Mouse (Mus musculus): Measurements from ENCODE around the gene Ephb3. TPM values are rescaled to one million over a fixed set of nuclear protein-coding genes. Genes with fewer than 3 reads are reported as not detected.

Ephb3 gene
- polyA plus RNA-seq, 1 experiment from 2014 or later: 14.0 TPM

GRCm38 (mm10) chr16:21252401-21252955, 47.9 kb downstream of the Ephb3 start:
- H3K9ac ChIP-seq: no peak overlapping the region

GRCm38 (mm10) chr16:21255574-21256304, 51.2 kb downstream of the Ephb3 start:
- Histone ChIP-seq H3K4me1 (no peaks in the 10 kb centered on the region), H3K27ac (no peak overlapping the region), H3K36me3 (replicated peaks) (no peaks in the 10 kb centered on the region), H3K9me3 (no peaks in the 10 kb centered on the region), H3K4me2 (no peak overlapping the region), H3K9ac (no peak overlapping the region), H3K4me3 (no peak overlapping the region), H3K27me3 (replicated peaks) (peaks cover under 1% of the 10 kb centered on the region; the same call in 1 of the 2 replicates)
- 88% methylated on average over 11 of the region's 11 CpGs for WGBS
- no peak for ATAC-seq (replicated peaks)

More at GRCm38 (mm10) chr16:21252401-21252955, 47.9 kb downstream of the Ephb3 start:
- peaks cover 27% of the 10 kb centered on the region for H3K27me3 ChIP-seq (replicated peaks)
- WGBS: 40% methylated on average over 11 of the region's 11 CpGs
- no peak overlapping the region for H3K4me3 ChIP-seq
- H3K27ac ChIP-seq: no peak overlapping the region
- no peak for ATAC-seq (replicated peaks)
- H3K4me2 ChIP-seq: no peak overlapping the region
- peaks cover 12% of the 10 kb centered on the region for H3K4me1 ChIP-seq
- H3K36me3 ChIP-seq (replicated peaks): no peaks in the 10 kb centered on the region
- H3K9me3 ChIP-seq: no peaks in the 10 kb centered on the region

GRCm38 (mm10) chr16:21256514-21257305, 52.2 kb downstream of the Ephb3 start:
- H3K36me3 ChIP-seq (replicated peaks): no peaks in the 10 kb centered on the region
- no peak for ATAC-seq (replicated peaks)
- WGBS: 87% methylated on average over 12 of the region's 12 CpGs
- no peak overlapping the region for H3K4me2 ChIP-seq
- H3K27me3 ChIP-seq (replicated peaks): no peaks in the 10 kb centered on the region
- no peaks in the 10 kb centered on the region for H3K4me1 ChIP-seq
- H3K9ac ChIP-seq: no peak overlapping the region
- no peaks in the 10 kb centered on the region for H3K9me3 ChIP-seq
- no peak overlapping the region for H3K4me3 ChIP-seq
- H3K27ac ChIP-seq: no peak overlapping the region

- Histone ChIP-seq H3K4me3 (no peak overlapping the region), H3K4me1 (no peaks in the 10 kb centered on the region), H3K27ac (no peak overlapping the region), H3K9me3 (no peaks in the 10 kb centered on the region), H3K9ac (no peak overlapping the region), H3K36me3 (replicated peaks) (no peaks in the 10 kb centered on the region), H3K27me3 (replicated peaks) (no peaks in the 10 kb centered on the region), H3K4me2 (no peak overlapping the region)
- WGBS: 88% methylated on average over 7 of the region's 7 CpGs
- ATAC-seq (replicated peaks): no peak
Observed at GRCm38 (mm10) chr16:21265417-21265816, 60.9 kb downstream of the Ephb3 start.

- no peak for ATAC-seq (replicated peaks)
- peaks cover 25% of the 10 kb centered on the region for H3K4me1 ChIP-seq
- no peaks in the 10 kb centered on the region for H3K9me3 ChIP-seq
- no peak overlapping the region for H3K9ac ChIP-seq
- no peaks in the 10 kb centered on the region for H3K36me3 ChIP-seq (replicated peaks)
- no peak overlapping the region for H3K27ac ChIP-seq
- no peak overlapping the region for H3K4me2 ChIP-seq
- 58% methylated on average over 8 of the region's 8 CpGs for WGBS
- no peak overlapping the region for H3K4me3 ChIP-seq
- no peaks in the 10 kb centered on the region for H3K27me3 ChIP-seq (replicated peaks)
Observed at GRCm38 (mm10) chr16:21269775-21270174, 65.2 kb downstream of the Ephb3 start.

- H3K4me2 ChIP-seq: no peak overlapping the region
- H3K9ac ChIP-seq: no peak overlapping the region
- H3K27ac ChIP-seq: no peak overlapping the region
- no peak overlapping the region for H3K4me3 ChIP-seq
- ATAC-seq (replicated peaks): peak; percentile 49
- H3K27me3 ChIP-seq (replicated peaks): no peaks in the 10 kb centered on the region
- H3K4me1 ChIP-seq: peaks cover 25% of the 10 kb centered on the region
- 47% methylated on average over 6 of the region's 6 CpGs for WGBS
- no peaks in the 10 kb centered on the region for H3K36me3 ChIP-seq (replicated peaks)
- H3K9me3 ChIP-seq: no peaks in the 10 kb centered on the region
Observed at GRCm38 (mm10) chr16:21271773-21272247, 67.3 kb downstream of the Ephb3 start.

- no peak overlapping the region for H3K27ac ChIP-seq
- peaks cover 25% of the 10 kb centered on the region for H3K4me1 ChIP-seq
- no peak overlapping the region for H3K9ac ChIP-seq
- no peaks in the 10 kb centered on the region for H3K27me3 ChIP-seq (replicated peaks)
- H3K4me3 ChIP-seq: no peak overlapping the region
- no peak overlapping the region for H3K4me2 ChIP-seq
- ATAC-seq (replicated peaks): no peak
- 59% methylated on average over 4 of the region's 4 CpGs for WGBS
- no peaks in the 10 kb centered on the region for H3K36me3 ChIP-seq (replicated peaks)
- H3K9me3 ChIP-seq: no peaks in the 10 kb centered on the region
Observed at GRCm38 (mm10) chr16:21272748-21273147, 68.2 kb downstream of the Ephb3 start.

Small RNAs within 50 kb of the gene (microRNA-seq; reads per million reads assigned to microRNA genes)
- not detected for gene Mir7680

Other genes starting within 250 kb of the Ephb3 start
- gene Teddm3, start 50.8 kb upstream of the Ephb3 start, polyA plus RNA-seq (2015; fragmentation: Nextera tagmentation; extraction: Ambion mirVana): not detected in 2 replicates
- 37.5 and 40.2 TPM in 2 replicates for gene Vps8, start 218.4 kb downstream of the Ephb3 start, polyA plus RNA-seq (2015; fragmentation: Nextera tagmentation; extraction: Ambion mirVana)

All from midbrain, embryonic 15.5 days (tissue).